Mouse (Mus musculus): ENCODE measurements around the gene Pom121l2.

The Pom121l2 gene

GRCm38 (mm10) chr13:21980981-21981802 is at the start of gene Pom121l2:
Gene Pom121l2 (plus strand): TSS chr13:21981194.
- ATAC-seq (ENCODE audit: low TSS enrichment): peak; percentile 88

GRCm38 (mm10) chr13:21931740-21932139 is 49.3 kb upstream of the Pom121l2 start:
- no peak for ATAC-seq (ENCODE audit: low TSS enrichment)

GRCm38 (mm10) chr13:21933626-21934548 is 47.1 kb upstream of the Pom121l2 start:
- ATAC-seq (ENCODE audit: low TSS enrichment): peak; percentile 70; the same call in 1 of the 2 replicates

GRCm38 (mm10) chr13:21934982-21935791 is 45.8 kb upstream of the Pom121l2 start:
- ATAC-seq (ENCODE audit: low TSS enrichment): no peak

- ATAC-seq (ENCODE audit: low TSS enrichment): no peak
These were observed 45.2 kb upstream of the Pom121l2 start for GRCm38 (mm10) chr13:21935833-21936232.

- ATAC-seq (ENCODE audit: low TSS enrichment): no peak
These were observed 44.0 kb upstream of the Pom121l2 start for GRCm38 (mm10) chr13:21936968-21937367.

- peak; percentile 42 for ATAC-seq (ENCODE audit: low TSS enrichment)
These were observed 40.8 kb upstream of the Pom121l2 start for GRCm38 (mm10) chr13:21940213-21940612.

- peak; percentile 28 for ATAC-seq (ENCODE audit: low TSS enrichment)
These were observed 40.1 kb upstream of the Pom121l2 start for GRCm38 (mm10) chr13:21940811-21941321.

GRCm38 (mm10) chr13:21943644-21944043 is 37.4 kb upstream of the Pom121l2 start:
- ATAC-seq (ENCODE audit: low TSS enrichment): no peak

- ATAC-seq (ENCODE audit: low TSS enrichment): no peak; the same call in 1 of the 2 replicates
These were observed 36.4 kb upstream of the Pom121l2 start for GRCm38 (mm10) chr13:21944592-21944925.

- peak; percentile 89 for ATAC-seq (ENCODE audit: low TSS enrichment)
These were observed 35.9 kb upstream of the Pom121l2 start, which contains the start of gene Zfp184 for GRCm38 (mm10) chr13:21944926-21945740. Gene Zfp184 (plus strand): TSS chr13:21945094.

GRCm38 (mm10) chr13:21969269-21969668 is 11.7 kb upstream of the Pom121l2 start:
- ATAC-seq (ENCODE audit: low TSS enrichment): no peak

- no peak for ATAC-seq (ENCODE audit: low TSS enrichment)
These were observed 11.2 kb upstream of the Pom121l2 start for GRCm38 (mm10) chr13:21969816-21970215.

- ATAC-seq (ENCODE audit: low TSS enrichment): no peak
These were observed 9.4 kb upstream of the Pom121l2 start for GRCm38 (mm10) chr13:21971641-21972040.

- ATAC-seq (ENCODE audit: low TSS enrichment): peak; percentile 97
These were observed 6.7 kb upstream of the Pom121l2 start for GRCm38 (mm10) chr13:21974221-21974725.

- ATAC-seq (ENCODE audit: low TSS enrichment): peak; percentile 88
These were observed 6.1 kb upstream of the Pom121l2 start for GRCm38 (mm10) chr13:21974726-21975473.

- ATAC-seq (ENCODE audit: low TSS enrichment): peak; percentile 26; the same call in 1 of the 2 replicates
These were observed 804 bp downstream of the Pom121l2 start for GRCm38 (mm10) chr13:21981803-21982193.

- no peak for ATAC-seq (ENCODE audit: low TSS enrichment)
These were observed 3.5 kb downstream of the Pom121l2 start for GRCm38 (mm10) chr13:21984486-21984885.

GRCm38 (mm10) chr13:21992550-21992949 is 11.6 kb downstream of the Pom121l2 start:
- ATAC-seq (ENCODE audit: low TSS enrichment): no peak
